In genomic region chr11:70265252-70265651, GRCm38 (mm10) we compare ENCODE assay signal across 17 mouse cellular contexts. TPM values are rescaled to one million over a fixed set of nuclear protein-coding genes. Genes with fewer than 3 reads are reported as not detected.
DNase-seq lines count a peak whose midpoint lies in the region; ATAC-seq and TF ChIP-seq lines count a peak whose summit lies in the region.
"Had no signal": no experiment of that assay in that cellular context is flagged by ENCODE, and none has a peak within 500 bp of the region (broad histone marks: within the 10 kb centered on the region; RNA-seq: fewer than 3 reads in every experiment).

No protein-coding gene starts in this region.

- H3K4me1 ChIP-seq in megakaryocyte, embryonic 14.5 days: peaks cover 45% of the 10 kb centered on the region
- 0 out of 2 replicates have a peak, but pooled peaks cover 3% of the 10 kb centered on the region for H3K4me1 ChIP-seq in embryonic facial prominence, embryonic 15.5 days
- no peaks in the 10 kb centered on the region for H3K4me1 ChIP-seq in stomach, postnatal 0 days (replicated peaks; ENCODE audit: control insufficient read depth, insufficient read depth)
- no peaks in the 10 kb centered on the region for H3K4me1 ChIP-seq in hindbrain, embryonic 12.5 days
- H3K4me1 ChIP-seq in forebrain, embryonic 12.5 days: no peaks in the 10 kb centered on the region
- H3K4me1 ChIP-seq: forebrain, embryonic 10.5 days; midbrain, embryonic 15.5 days; neural tube, embryonic 13.5 days had no signal

- no peak overlapping the region for H3K9ac ChIP-seq in embryonic facial prominence, embryonic 15.5 days
- no peak overlapping the region for H3K9ac ChIP-seq in stomach, postnatal 0 days (ENCODE audit: low read length)
- H3K9ac ChIP-seq in hindbrain, embryonic 12.5 days: no peak overlapping the region
- no peak overlapping the region for H3K9ac ChIP-seq in forebrain, embryonic 12.5 days
- H3K9ac ChIP-seq: limb, embryonic 13.5 days; liver, postnatal 0 days; midbrain, embryonic 15.5 days; neural tube, embryonic 13.5 days had no signal

- WGBS in embryonic facial prominence, embryonic 15.5 days: 41% methylated on average over 3 of the region's 3 CpGs
- WGBS in stomach, postnatal 0 days: 35% methylated on average over 3 of the region's 3 CpGs
- WGBS in hindbrain, embryonic 12.5 days: 58% methylated on average over 3 of the region's 3 CpGs
- WGBS in forebrain, embryonic 12.5 days: 63% methylated on average over 3 of the region's 3 CpGs

- peaks cover 19% of the 10 kb centered on the region; the same call in 1 of the 2 replicates for H3K9me3 ChIP-seq in megakaryocyte, embryonic 14.5 days
- no peaks in the 10 kb centered on the region for H3K9me3 ChIP-seq in embryonic facial prominence, embryonic 15.5 days (replicated peaks)
- no peaks in the 10 kb centered on the region for H3K9me3 ChIP-seq in stomach, postnatal 0 days (ENCODE audit: control insufficient read depth, low read length)
- H3K9me3 ChIP-seq in hindbrain, embryonic 12.5 days (replicated peaks): no peaks in the 10 kb centered on the region
- H3K9me3 ChIP-seq in forebrain, embryonic 12.5 days: no peaks in the 10 kb centered on the region
- H3K9me3 ChIP-seq: forebrain, embryonic 10.5 days; limb, embryonic 13.5 days; midbrain, embryonic 15.5 days; neural tube, embryonic 13.5 days had no signal

- peaks cover 2% of the 10 kb centered on the region for H3K27me3 ChIP-seq in megakaryocyte, embryonic 14.5 days (replicated peaks)
- H3K27me3 ChIP-seq in embryonic facial prominence, embryonic 15.5 days: no peaks in the 10 kb centered on the region
- no peaks in the 10 kb centered on the region for H3K27me3 ChIP-seq in stomach, postnatal 0 days (ENCODE audit: control insufficient read depth, insufficient read depth, low read length)
- H3K27me3 ChIP-seq in hindbrain, embryonic 12.5 days: peaks cover 5% of the 10 kb centered on the region; the same call in 1 of the 2 replicates
- peaks cover 8% of the 10 kb centered on the region; the same call in 1 of the 2 replicates for H3K27me3 ChIP-seq in forebrain, embryonic 12.5 days
- H3K27me3 ChIP-seq: limb, embryonic 13.5 days; midbrain, embryonic 15.5 days had no signal

- H3K27ac ChIP-seq in embryonic facial prominence, embryonic 15.5 days (replicated peaks): peak overlapping the region; percentile 80
- H3K27ac ChIP-seq in stomach, postnatal 0 days (replicated peaks): peak overlapping the region; percentile 49; the same call in 1 of the 2 replicates
- H3K27ac ChIP-seq in hindbrain, embryonic 12.5 days: no peak overlapping the region
- no peak overlapping the region for H3K27ac ChIP-seq in forebrain, embryonic 12.5 days
- H3K27ac ChIP-seq: forebrain, embryonic 10.5 days; limb, embryonic 13.5 days; midbrain, embryonic 15.5 days; neural tube, embryonic 13.5 days had no signal

- no peak for TF ChIP-seq CTCF in stomach, postnatal 0 days (IDR thresholded peaks at IDR 0.05; ENCODE audit: low read depth)

- H3K36me3 ChIP-seq in megakaryocyte, embryonic 14.5 days (replicated peaks; ENCODE audit: low read length): peaks cover 44% of the 10 kb centered on the region
- no peaks in the 10 kb centered on the region for H3K36me3 ChIP-seq in embryonic facial prominence, embryonic 15.5 days
- H3K36me3 ChIP-seq in stomach, postnatal 0 days (ENCODE audit: control insufficient read depth, insufficient read depth, low read length): no peaks in the 10 kb centered on the region
- H3K36me3 ChIP-seq in hindbrain, embryonic 12.5 days: no peaks in the 10 kb centered on the region
- H3K36me3 ChIP-seq in forebrain, embryonic 12.5 days (replicated peaks): no peaks in the 10 kb centered on the region
- H3K36me3 ChIP-seq: forebrain, embryonic 10.5 days; limb, embryonic 13.5 days; midbrain, embryonic 15.5 days; neural tube, embryonic 13.5 days had no signal

- no peak for ATAC-seq in megakaryocyte, adult 5-6 weeks (ENCODE audit: poor library complexity, severe bottlenecking)
- no peak for ATAC-seq in embryonic facial prominence, embryonic 15.5 days (ENCODE audit: insufficient number of reproducible peaks, low FRiP score, low TSS enrichment, low read depth)
- no peak for ATAC-seq in stomach, postnatal 0 days (ENCODE audit: low FRiP score, low TSS enrichment)
- ATAC-seq in hindbrain, embryonic 12.5 days (ENCODE audit: low FRiP score): no peak
- no peak for ATAC-seq in forebrain, embryonic 12.5 days (ENCODE audit: low FRiP score)
- ATAC-seq: hindbrain, embryonic 16.5 days; liver, postnatal 0 days; midbrain, embryonic 15.5 days had no signal

- no peak for DNase-seq in stomach, postnatal 0 days (ENCODE audit: low spot score)
- DNase-seq in cerebellum, postnatal 14 days: no peak
- DNase-seq: cerebellum, postnatal 36 days; heart, postnatal 10 days; kidney, adult 9 months; liver, postnatal 0 days; lung, postnatal 36 days had no signal

- no peak overlapping the region for H3K4me2 ChIP-seq in embryonic facial prominence, embryonic 15.5 days (replicated peaks)
- H3K4me2 ChIP-seq in stomach, postnatal 0 days (replicated peaks; ENCODE audit: low read depth): no peak overlapping the region
- no peak overlapping the region for H3K4me2 ChIP-seq in hindbrain, embryonic 12.5 days (replicated peaks)
- no peak overlapping the region for H3K4me2 ChIP-seq in forebrain, embryonic 12.5 days
- H3K4me2 ChIP-seq: limb, embryonic 13.5 days; midbrain, embryonic 15.5 days; neural tube, embryonic 13.5 days had no signal

- peak overlapping the region; percentile 57 for H3K4me3 ChIP-seq in megakaryocyte, embryonic 14.5 days (replicated peaks)
- no peak overlapping the region for H3K4me3 ChIP-seq in embryonic facial prominence, embryonic 15.5 days (replicated peaks)
- no peak overlapping the region for H3K4me3 ChIP-seq in stomach, postnatal 0 days (ENCODE audit: low read depth, low read length)
- H3K4me3 ChIP-seq in hindbrain, embryonic 12.5 days: no peak overlapping the region
- H3K4me3 ChIP-seq in forebrain, embryonic 12.5 days (replicated peaks): no peak overlapping the region
- H3K4me3 ChIP-seq: forebrain, embryonic 10.5 days; limb, embryonic 13.5 days; midbrain, embryonic 15.5 days; neural tube, embryonic 13.5 days had no signal

- TF ChIP-seq EP300 in stomach, postnatal 0 days (optimal IDR thresholded peaks at IDR 0.05): no peak

RNA-seq across cellular contexts. Expression of gene Alox12, which starts 10.1 kb away (rescaled TPM):
- polyA plus RNA-seq in megakaryocyte, embryonic 14.5 days (2012; ENCODE audit: insufficient read depth, low replicate concordance): 66.3 and 164 TPM in 2 replicates
- total RNA-seq in megakaryocyte, adult 5-6 weeks (2015): not detected in 2 replicates
- total RNA-seq in megakaryocyte, adult 5-6 weeks (2017): not detected in 2 replicates
- 15.4 and 17.6 TPM in 2 replicates for polyA plus RNA-seq in embryonic facial prominence, embryonic 15.5 days (2015; fragmentation: Nextera tagmentation; extraction: Ambion mirVana)
- polyA plus RNA-seq in stomach, postnatal 0 days (2015; fragmentation: Nextera tagmentation; extraction: Ambion mirVana): 13.8 and 16.5 TPM in 2 replicates
- 2.2 and 3.3 TPM in 2 replicates for polyA plus RNA-seq in hindbrain, embryonic 12.5 days (2016; fragmentation: Nextera tagmentation; extraction: Ambion mirVana)
- polyA plus RNA-seq in forebrain, embryonic 12.5 days (2016; fragmentation: Nextera tagmentation; extraction: Ambion mirVana): 1.3 and 1.6 TPM in 2 replicates

RNA-seq across cellular contexts. Expression of gene Rnasek, which starts 25.6 kb away (rescaled TPM):
- 869 and 1,064 TPM in 2 replicates for polyA plus RNA-seq in megakaryocyte, embryonic 14.5 days (2012; ENCODE audit: insufficient read depth, low replicate concordance)
- 221 and 238 TPM in 2 replicates for total RNA-seq in megakaryocyte, adult 5-6 weeks (2015)
- total RNA-seq in megakaryocyte, adult 5-6 weeks (2017): 29.7 and 38.5 TPM in 2 replicates
- 231 and 240 TPM in 2 replicates for polyA plus RNA-seq in embryonic facial prominence, embryonic 15.5 days (2015; fragmentation: Nextera tagmentation; extraction: Ambion mirVana)
- polyA plus RNA-seq in stomach, postnatal 0 days (2015; fragmentation: Nextera tagmentation; extraction: Ambion mirVana): 317 and 326 TPM in 2 replicates
- 195 and 200 TPM in 2 replicates for polyA plus RNA-seq in hindbrain, embryonic 12.5 days (2016; fragmentation: Nextera tagmentation; extraction: Ambion mirVana)
- polyA plus RNA-seq in forebrain, embryonic 12.5 days (2016; fragmentation: Nextera tagmentation; extraction: Ambion mirVana): 151 and 152 TPM in 2 replicates

RNA-seq across cellular contexts. Expression of gene Gm21988, which starts 25.6 kb away (rescaled TPM):
- polyA plus RNA-seq in megakaryocyte, embryonic 14.5 days (2012; ENCODE audit: insufficient read depth, low replicate concordance): 25.7 and 41.9 TPM in 2 replicates
- total RNA-seq in megakaryocyte, adult 5-6 weeks (2015): 4.0 and 5.2 TPM in 2 replicates
- 0.11 and 4.3 TPM in 2 replicates for total RNA-seq in megakaryocyte, adult 5-6 weeks (2017)
- polyA plus RNA-seq in embryonic facial prominence, embryonic 15.5 days (2015; fragmentation: Nextera tagmentation; extraction: Ambion mirVana): 9.5 and 12.0 TPM in 2 replicates
- polyA plus RNA-seq in stomach, postnatal 0 days (2015; fragmentation: Nextera tagmentation; extraction: Ambion mirVana): 7.5 and 10.1 TPM in 2 replicates
- 11.3 and 14.6 TPM in 2 replicates for polyA plus RNA-seq in hindbrain, embryonic 12.5 days (2016; fragmentation: Nextera tagmentation; extraction: Ambion mirVana)
- polyA plus RNA-seq in forebrain, embryonic 12.5 days (2016; fragmentation: Nextera tagmentation; extraction: Ambion mirVana): 9.4 and 11.2 TPM in 2 replicates

RNA-seq across cellular contexts. Expression of gene 0610010K14Rik, which starts 27.5 kb away (rescaled TPM):
- polyA plus RNA-seq in megakaryocyte, embryonic 14.5 days (2012; ENCODE audit: insufficient read depth, low replicate concordance): 169 and 210 TPM in 2 replicates
- 74.4 and 77.6 TPM in 2 replicates for total RNA-seq in megakaryocyte, adult 5-6 weeks (2015)
- total RNA-seq in megakaryocyte, adult 5-6 weeks (2017): 25.6 and 31.5 TPM in 2 replicates
- polyA plus RNA-seq in embryonic facial prominence, embryonic 15.5 days (2015; fragmentation: Nextera tagmentation; extraction: Ambion mirVana): 157 and 177 TPM in 2 replicates
- 81.0 and 83.6 TPM in 2 replicates for polyA plus RNA-seq in stomach, postnatal 0 days (2015; fragmentation: Nextera tagmentation; extraction: Ambion mirVana)
- 197 and 210 TPM in 2 replicates for polyA plus RNA-seq in hindbrain, embryonic 12.5 days (2016; fragmentation: Nextera tagmentation; extraction: Ambion mirVana)
- 203 and 215 TPM in 2 replicates for polyA plus RNA-seq in forebrain, embryonic 12.5 days (2016; fragmentation: Nextera tagmentation; extraction: Ambion mirVana)

RNA-seq across cellular contexts. Expression of gene Bcl6b, which starts 35.7 kb away (rescaled TPM):
- not detected in 2 replicates for polyA plus RNA-seq in megakaryocyte, embryonic 14.5 days (2012; ENCODE audit: insufficient read depth, low replicate concordance)
- 0.04 and 0.27 TPM in 2 replicates for total RNA-seq in megakaryocyte, adult 5-6 weeks (2015)
- not detected in 2 replicates for total RNA-seq in megakaryocyte, adult 5-6 weeks (2017)
- 11.9 and 12.4 TPM in 2 replicates for polyA plus RNA-seq in embryonic facial prominence, embryonic 15.5 days (2015; fragmentation: Nextera tagmentation; extraction: Ambion mirVana)
- 3.2 and 3.6 TPM in 2 replicates for polyA plus RNA-seq in stomach, postnatal 0 days (2015; fragmentation: Nextera tagmentation; extraction: Ambion mirVana)
- polyA plus RNA-seq in hindbrain, embryonic 12.5 days (2016; fragmentation: Nextera tagmentation; extraction: Ambion mirVana): 5.4 and 8.3 TPM in 2 replicates
- 5.7 and 5.9 TPM in 2 replicates for polyA plus RNA-seq in forebrain, embryonic 12.5 days (2016; fragmentation: Nextera tagmentation; extraction: Ambion mirVana)

Comparison
In these comparisons a context has a peak if more than half of its experiments do, and no peak if none do; other contexts are left out.
1. H3K27ac ChIP-seq: peak in embryonic facial prominence, embryonic 15.5 days (single experiment) and stomach, postnatal 0 days (single experiment); none in hindbrain, embryonic 12.5 days (single experiment) and forebrain, embryonic 12.5 days (single experiment).